Mouse (Mus musculus) CH12F3 (cell line): Measurements from ENCODE around the gene Vmn1r195.
"Not testable (repeated sequence)": the region's sequence is repeated elsewhere in the genome, so short reads cannot be mapped to it uniquely, and the experiment has no call there.

Source experiments
- in situ Hi-C: fragments of 300-500 bp; cut with MboI; formaldehyde crosslinking; loops from 2 replicates; pipeline ENCODE4 v1.14.3; 2020; ENCODE audit warnings: low sequenced_read_pairs

The Vmn1r195 gene

DNA sequence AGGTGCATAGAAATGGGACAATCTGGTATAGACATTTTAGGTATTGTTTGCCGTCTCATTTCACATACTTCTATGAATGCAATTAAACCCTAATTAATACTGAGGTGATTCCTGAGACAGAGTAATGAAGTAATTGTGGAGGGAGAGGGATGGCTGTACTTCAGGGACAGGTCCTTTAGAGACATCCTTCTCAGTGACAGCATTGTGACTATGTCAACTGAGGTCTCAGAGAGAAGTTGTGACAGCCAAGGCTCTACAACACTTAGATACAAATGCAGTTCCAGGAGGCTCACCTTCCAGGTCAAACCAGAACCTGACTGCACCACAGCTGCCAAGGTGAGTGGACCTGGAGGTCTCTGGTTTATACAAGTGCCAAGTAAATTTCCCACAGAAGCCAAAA lies at the start of gene Vmn1r195:
Gene Vmn1r195 (plus strand): TSS at position 301 of the 400 bp plus-strand sequence.
- in situ Hi-C loops: not testable (repeated sequence)

- in situ Hi-C loops: not testable (repeated sequence)
Observed at GRCm38 (mm10) chr13:22223060-22223459, 47.3 kb upstream of the Vmn1r195 start, which contains the start of gene Vmn1r193. Gene Vmn1r193 (minus strand): TSS chr13:22223160.

- in situ Hi-C loops: no loop called here
Observed at GRCm38 (mm10) chr13:22243915-22244314, 26.4 kb upstream of the Vmn1r195 start, which contains the start of gene Vmn1r194. Gene Vmn1r194 (plus strand): TSS chr13:22244215.

- in situ Hi-C loops: no loop called here
Observed at GRCm38 (mm10) chr13:22271721-22272120, 1.4 kb downstream of the Vmn1r195 start.

DNA sequence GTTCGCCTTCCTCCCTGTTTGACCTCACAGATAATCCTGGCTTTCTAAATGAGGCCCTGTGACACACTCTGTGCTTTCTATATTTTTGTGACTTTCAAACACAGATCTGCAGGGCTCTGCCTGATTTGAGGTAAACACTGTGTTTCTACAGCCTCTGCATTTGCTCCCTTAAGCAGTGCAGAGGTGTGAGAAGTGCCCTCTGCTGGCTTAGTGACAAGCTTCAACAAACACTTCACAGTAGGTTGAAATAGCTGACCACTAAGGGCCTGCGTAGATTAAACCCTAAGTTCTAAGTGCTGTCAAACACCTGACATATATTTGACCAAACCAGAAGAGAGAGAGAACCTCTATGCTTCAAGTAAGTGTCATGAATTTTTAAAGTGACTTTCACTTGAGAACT lies 14.3 kb downstream of the Vmn1r195 start:
- in situ Hi-C loops: no loop called here

DNA sequence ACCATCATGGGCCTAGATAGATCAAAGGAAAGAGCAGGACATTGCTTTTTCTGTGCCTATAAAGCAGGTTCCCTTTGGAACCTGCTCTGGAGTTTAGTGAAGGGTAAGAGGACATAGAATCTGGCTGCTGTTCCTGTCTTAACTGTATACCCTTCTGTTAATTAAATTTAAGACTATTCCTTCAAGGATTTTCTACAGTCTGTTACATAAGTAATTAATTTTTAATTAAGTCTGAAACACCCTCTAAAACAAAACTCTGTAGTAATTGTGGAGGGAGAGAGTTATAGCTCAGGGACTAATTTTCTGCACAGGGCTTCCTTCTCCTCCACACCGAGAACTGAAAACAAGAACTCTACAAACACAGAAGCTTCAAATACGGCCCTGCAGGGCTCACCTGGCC lies 19.3 kb downstream of the Vmn1r195 start, which contains the start of gene Vmn1r196:
Gene Vmn1r196 (plus strand): TSS at position 301 of the 400 bp plus-strand sequence.
- in situ Hi-C loops: no loop called here

DNA sequence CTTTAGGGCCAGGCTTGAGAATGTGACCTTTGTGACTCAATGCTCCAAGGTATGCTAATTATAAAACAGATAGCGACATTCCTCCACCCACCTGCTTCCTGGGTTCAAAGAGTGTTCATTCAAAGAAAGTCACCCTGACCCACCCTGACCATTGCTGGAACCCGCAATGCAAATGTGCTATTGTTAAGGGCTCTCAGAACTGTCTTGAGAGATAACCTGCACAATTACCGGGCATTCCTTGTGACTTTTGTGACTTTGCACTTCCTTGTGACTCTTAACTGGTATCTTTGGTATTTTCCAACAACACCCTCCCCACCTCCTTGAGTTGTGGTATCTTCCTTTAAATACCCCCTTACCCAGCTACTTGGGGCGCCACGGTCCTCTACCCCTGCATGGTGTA lies 37.8 kb downstream of the Vmn1r195 start:
- in situ Hi-C loops: not testable (repeated sequence)

DNA sequence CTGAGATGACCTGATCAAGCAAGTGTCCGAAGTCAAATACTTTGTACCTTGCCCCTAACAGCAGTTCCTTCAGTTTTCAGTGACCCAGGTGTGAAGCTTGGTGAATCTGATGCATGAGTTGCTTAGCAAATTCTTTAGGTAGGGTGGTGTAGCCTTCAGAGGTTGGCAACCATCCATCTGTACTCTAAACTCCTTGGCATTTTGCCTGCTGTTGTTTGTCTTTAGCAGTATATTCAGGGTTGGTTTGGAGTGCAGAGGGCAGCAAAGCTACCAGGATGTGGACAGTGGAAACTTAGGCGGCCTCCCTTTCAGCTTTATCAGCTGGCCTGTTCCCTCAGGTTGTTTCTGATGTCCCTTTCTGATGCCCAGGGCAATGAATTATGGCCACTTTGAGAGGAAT lies 45.0 kb downstream of the Vmn1r195 start:
- in situ Hi-C loops: no loop called here

GRCm38 (mm10) chr13:22317366-22317765 lies 47.0 kb downstream of the Vmn1r195 start:
- in situ Hi-C loops: no loop called here

GRCm38 (mm10) chr13:22320091-22320490 lies 49.8 kb downstream of the Vmn1r195 start:
- in situ Hi-C loops: no loop called here

- in situ Hi-C loops: no loop called here
Observed at GRCm38 (mm10) chr13:22324289-22324688, 54.0 kb downstream of the Vmn1r195 start, which contains the start of gene Vmn1r197. Gene Vmn1r197 (plus strand): TSS chr13:22324589.
